Mouse (Mus musculus) liver, adult 2 months (tissue): ENCODE measurements around the gene Pja2.

Experiments used
- CTCF ChIP-seq: fragments of 200-500 bp; IDR thresholded peaks from 2 replicates; pipeline ENCODE4 v1.5.1; 2011; ENCODE audit warnings: low read depth, low read length, control low read depth
- POLR2A ChIP-seq: fragments of 200-500 bp; IDR thresholded peaks from 2 replicates; pipeline ENCODE4 v1.6.1; 2011; ENCODE audit warnings: low read length, control low read depth; ENCODE audit not compliant: insufficient read depth; ENCODE audit errors: extremely low read depth

GRCm38 (mm10) chr17:64248246-64248645 lies 83.5 kb downstream of the Pja2 start:
- TF ChIP-seq POLR2A (no peak), CTCF (no peak)
